Mouse (Mus musculus) hindbrain, embryonic 13.5 days (tissue): ENCODE measurements around the gene Arxes2. TPM values are rescaled to one million over a fixed set of nuclear protein-coding genes. Genes with fewer than 3 reads are reported as not detected.
A peak's percentile ranks its signal among the peaks of the same experiment; 100 is the strongest.
"Not testable (repeated sequence)": the region's sequence is repeated elsewhere in the genome, so short reads cannot be mapped to it uniquely, and the experiment has no call there.

ENCODE experiments used
- ATAC-seq: fragments of 200-750 bp; cut with Nextera tagmentation; 2 replicates; pipeline ENCODE4 v1.8.0; 2017; ENCODE audit warnings: moderate TSS enrichment; ENCODE audit not compliant: low FRiP score
- H3K27ac ChIP-seq: fragments of 300-500 bp; sonication (generic); 2 replicates; pipeline ENCODE4 v1.5.1; 2015; ENCODE audit warnings: inconsistent platforms, mild to moderate bottlenecking, moderate library complexity
- H3K27me3 ChIP-seq: fragments of 300-500 bp; sonication (generic); 2 replicates; pipeline ENCODE4 v1.6.1; 2015; ENCODE audit warnings: mild to moderate bottlenecking, inconsistent platforms
- H3K36me3 ChIP-seq: fragments of 300-500 bp; sonication (generic); 2 replicates; pipeline ENCODE4 v1.6.1; 2015; ENCODE audit warnings: mild to moderate bottlenecking, inconsistent platforms
- H3K4me1 ChIP-seq: fragments of 300-500 bp; sonication (generic); replicated peaks from 2 replicates; pipeline ENCODE4 v1.6.1; 2015; ENCODE audit warnings: inconsistent platforms
- H3K4me2 ChIP-seq: fragments of 300-500 bp; sonication (generic); 2 replicates; pipeline ENCODE4 v1.6.1; 2015; ENCODE audit warnings: inconsistent platforms, mild to moderate bottlenecking, moderate library complexity
- H3K4me3 ChIP-seq: fragments of 300-500 bp; sonication (generic); 2 replicates; pipeline ENCODE4 v1.5.1; 2015; ENCODE audit warnings: mild to moderate bottlenecking, inconsistent platforms
- H3K9ac ChIP-seq: fragments of 300-500 bp; sonication (generic); 2 replicates; pipeline ENCODE4 v1.6.1; 2015; ENCODE audit warnings: mild to moderate bottlenecking, inconsistent platforms
- H3K9me3 ChIP-seq: fragments of 300-500 bp; sonication (generic); 2 replicates; pipeline ENCODE4 v1.6.1; 2016; ENCODE audit warnings: inconsistent platforms
- WGBS: fragments of 180-500 bp; shearing (Covaris S2); methylation state at CpG from one replicate; pipeline ENCODE4 v1.1.7; 2015; 5-methylcytosine and 5-hydroxymethylcytosine counted together
- polyA plus RNA-seq: library from polyadenylated mRNA; unstranded; fragments of >200 nt; fragmentation: Nextera tagmentation; extraction: Ambion mirVana; gene quantifications from 2 replicates; pipeline ENCODE4 v1.2.1, GENCODE M21; 2015

Gene Arxes2
- 228 and 234 TPM in 2 replicates for polyA plus RNA-seq

DNA sequence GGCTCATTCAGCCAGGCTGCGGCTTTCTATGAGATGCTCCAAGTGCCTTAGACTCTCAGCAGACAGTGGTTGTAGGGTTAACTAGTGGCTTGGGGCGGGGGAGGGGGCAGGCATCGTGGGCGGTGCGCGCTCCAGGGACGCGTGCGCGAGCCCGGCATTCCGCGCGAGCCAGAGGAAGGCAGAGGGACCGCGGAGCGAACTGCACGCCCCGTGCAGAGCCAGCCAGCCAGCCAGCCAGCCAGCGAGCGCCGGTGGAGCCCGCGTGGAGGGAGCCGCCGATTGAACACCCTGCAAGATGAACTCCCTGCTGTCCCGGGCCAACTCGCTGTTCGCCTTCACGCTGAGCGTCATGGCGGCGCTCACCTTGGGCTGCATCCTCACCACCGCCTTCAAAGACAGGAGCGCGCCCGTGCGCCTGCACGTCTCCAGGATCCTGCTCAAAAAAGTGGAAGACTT, at the start of gene Arxes2:
Gene Arxes2, plus strand, starts transcription at position 161 of the 456 bp plus-strand sequence.
- 22% methylated on average over 19 of the region's 39 CpGs for WGBS
- peak within 1 kb of the TSS; percentile 46; the same call in 1 of the 2 replicates for H3K9ac ChIP-seq
- ATAC-seq: peak; percentile 96
- not testable (repeated sequence) for H3K36me3 ChIP-seq, H3K4me1 ChIP-seq, H3K27me3 ChIP-seq, H3K27ac ChIP-seq, H3K9me3 ChIP-seq
- peak within 1 kb of the TSS; percentile 40 for H3K4me3 ChIP-seq
- H3K4me2 ChIP-seq: peak within 1 kb of the TSS; percentile 53

- no peak overlapping the region for H3K9ac ChIP-seq
- no peaks in the 10 kb centered on the region for H3K9me3 ChIP-seq
- WGBS: 38% methylated on average over 1 of the region's 1 CpGs
- no peak overlapping the region for H3K4me3 ChIP-seq
- H3K4me1 ChIP-seq: peaks cover 10% of the 10 kb centered on the region; the same call in 1 of the 2 replicates
- H3K27me3 ChIP-seq: no peaks in the 10 kb centered on the region
- H3K36me3 ChIP-seq: no peaks in the 10 kb centered on the region
- H3K4me2 ChIP-seq: no peak overlapping the region
- peak; percentile 69 for ATAC-seq
- H3K27ac ChIP-seq: peak overlapping the region; percentile 72
Measured at GRCm38 (mm10) chrX:135948699-135949437, 44.8 kb upstream of the Arxes2 start.

- H3K36me3 ChIP-seq: no peaks in the 10 kb centered on the region
- WGBS: 68% methylated on average over 1 of the region's 1 CpGs
- no peak overlapping the region for H3K9ac ChIP-seq
- no peaks in the 10 kb centered on the region for H3K9me3 ChIP-seq
- ATAC-seq: peak; percentile 91
- H3K27me3 ChIP-seq: no peaks in the 10 kb centered on the region
- no peak overlapping the region for H3K4me2 ChIP-seq
- H3K4me1 ChIP-seq: peaks cover 9% of the 10 kb centered on the region
- H3K27ac ChIP-seq: peak overlapping the region; percentile 79; the same call in 1 of the 2 replicates
- no peak overlapping the region for H3K4me3 ChIP-seq
Measured at GRCm38 (mm10) chrX:135956988-135957690, 36.5 kb upstream of the Arxes2 start.

DNA sequence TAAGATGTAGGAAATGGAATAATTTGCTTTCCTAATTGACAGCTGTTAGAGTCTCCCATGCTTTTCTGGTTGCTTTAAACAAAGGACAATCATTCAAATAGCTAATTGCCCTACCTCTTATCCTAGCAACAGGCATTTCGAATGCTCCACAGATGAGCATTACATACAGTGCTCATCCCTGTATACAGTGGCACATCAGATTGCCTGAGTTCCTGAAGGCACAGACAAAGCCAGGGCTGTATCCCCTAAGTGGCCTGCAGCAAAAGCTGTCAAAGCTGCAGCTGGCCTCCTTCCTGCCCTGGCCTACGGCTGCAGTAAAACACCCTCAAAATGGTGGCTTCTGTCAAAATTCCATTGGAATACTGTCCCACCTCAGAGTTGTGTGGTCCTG, 35.9 kb upstream of the Arxes2 start:
- no peak overlapping the region for H3K4me2 ChIP-seq
- H3K9ac ChIP-seq: no peak overlapping the region
- H3K9me3 ChIP-seq: no peaks in the 10 kb centered on the region
- no peaks in the 10 kb centered on the region for H3K27me3 ChIP-seq
- peaks cover 10% of the 10 kb centered on the region for H3K4me1 ChIP-seq
- peak; percentile 80; the same call in 1 of the 2 replicates for ATAC-seq
- H3K36me3 ChIP-seq: no peaks in the 10 kb centered on the region
- H3K27ac ChIP-seq: peak overlapping the region; percentile 88
- 46% methylated on average over 2 of the region's 2 CpGs for WGBS
- H3K4me3 ChIP-seq: no peak overlapping the region

- Histone ChIP-seq H3K27me3 (no peaks in the 10 kb centered on the region), H3K9ac (no peak overlapping the region), H3K9me3 (no peaks in the 10 kb centered on the region), H3K4me2 (no peak overlapping the region), H3K4me1 (peaks cover 16% of the 10 kb centered on the region), H3K4me3 (no peak overlapping the region), H3K27ac (peak overlapping the region; percentile 88), H3K36me3 (no peaks in the 10 kb centered on the region)
- no peak for ATAC-seq
- 80% methylated on average over 7 of the region's 7 CpGs for WGBS
Measured at GRCm38 (mm10) chrX:135958589-135959225, 34.9 kb upstream of the Arxes2 start.

GRCm38 (mm10) chrX:135959536-135959935, 34.1 kb upstream of the Arxes2 start:
- WGBS: 91% methylated on average over 4 of the region's 4 CpGs
- no peak overlapping the region for H3K4me2 ChIP-seq
- H3K9ac ChIP-seq: no peak overlapping the region
- H3K27ac ChIP-seq: no peak overlapping the region
- no peaks in the 10 kb centered on the region for H3K9me3 ChIP-seq
- H3K27me3 ChIP-seq: no peaks in the 10 kb centered on the region
- no peak for ATAC-seq
- H3K4me1 ChIP-seq: peaks cover 16% of the 10 kb centered on the region
- no peak overlapping the region for H3K4me3 ChIP-seq
- H3K36me3 ChIP-seq: no peaks in the 10 kb centered on the region

GRCm38 (mm10) chrX:135962342-135962741, 31.3 kb upstream of the Arxes2 start:
- H3K27me3 ChIP-seq: no peaks in the 10 kb centered on the region
- H3K4me2 ChIP-seq: no peak overlapping the region
- no peak overlapping the region for H3K9ac ChIP-seq
- no peaks in the 10 kb centered on the region for H3K36me3 ChIP-seq
- H3K9me3 ChIP-seq: no peaks in the 10 kb centered on the region
- ATAC-seq: no peak; the same call in 1 of the 2 replicates
- no peak overlapping the region for H3K4me3 ChIP-seq
- peaks cover 14% of the 10 kb centered on the region; the same call in 1 of the 2 replicates for H3K4me1 ChIP-seq
- 53% methylated on average over 2 of the region's 2 CpGs for WGBS
- H3K27ac ChIP-seq: peak overlapping the region; percentile 66; the same call in 1 of the 2 replicates

- peak; percentile 79 for ATAC-seq
- no peak overlapping the region for H3K4me3 ChIP-seq
- H3K9ac ChIP-seq: no peak overlapping the region
- 17% methylated on average over 6 of the region's 6 CpGs for WGBS
- peak overlapping the region; percentile 66 for H3K27ac ChIP-seq
- H3K36me3 ChIP-seq: no peaks in the 10 kb centered on the region
- H3K4me2 ChIP-seq: peak overlapping the region; percentile 10; the same call in 1 of the 2 replicates
- no peaks in the 10 kb centered on the region for H3K27me3 ChIP-seq
- H3K4me1 ChIP-seq: peaks cover 8% of the 10 kb centered on the region; the same call in 1 of the 2 replicates
- no peaks in the 10 kb centered on the region for H3K9me3 ChIP-seq
Measured at GRCm38 (mm10) chrX:135963130-135963529, 30.5 kb upstream of the Arxes2 start.

DNA sequence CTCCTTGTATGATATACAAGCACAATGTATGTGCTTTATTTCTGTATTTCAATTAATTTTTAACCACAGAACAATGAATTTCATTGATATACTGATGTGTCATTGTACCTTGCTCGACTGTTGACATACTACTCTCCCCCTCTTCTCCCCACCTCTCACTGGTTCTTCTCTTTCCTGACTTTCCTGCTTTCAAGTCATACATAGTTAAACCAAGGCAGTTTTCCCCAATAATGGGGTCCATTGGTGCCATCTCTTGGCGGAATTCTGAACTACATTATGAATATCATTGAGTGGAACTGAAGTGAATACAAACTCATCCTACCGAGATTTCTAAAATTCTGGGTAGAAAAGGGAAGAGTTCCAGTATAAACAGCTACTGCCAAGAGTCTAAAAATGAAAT, 30.0 kb upstream of the Arxes2 start:
- Histone ChIP-seq H3K27me3 (no peaks in the 10 kb centered on the region), H3K9me3 (no peaks in the 10 kb centered on the region), H3K4me1 (peaks cover 8% of the 10 kb centered on the region; the same call in 1 of the 2 replicates), H3K36me3 (no peaks in the 10 kb centered on the region), H3K27ac (peak overlapping the region; percentile 66; the same call in 1 of the 2 replicates), H3K4me2 (peak overlapping the region; percentile 10; the same call in 1 of the 2 replicates), H3K9ac (no peak overlapping the region), H3K4me3 (no peak overlapping the region)
- ATAC-seq: peak; percentile 84
- 10% methylated on average over 3 of the region's 3 CpGs for WGBS

DNA sequence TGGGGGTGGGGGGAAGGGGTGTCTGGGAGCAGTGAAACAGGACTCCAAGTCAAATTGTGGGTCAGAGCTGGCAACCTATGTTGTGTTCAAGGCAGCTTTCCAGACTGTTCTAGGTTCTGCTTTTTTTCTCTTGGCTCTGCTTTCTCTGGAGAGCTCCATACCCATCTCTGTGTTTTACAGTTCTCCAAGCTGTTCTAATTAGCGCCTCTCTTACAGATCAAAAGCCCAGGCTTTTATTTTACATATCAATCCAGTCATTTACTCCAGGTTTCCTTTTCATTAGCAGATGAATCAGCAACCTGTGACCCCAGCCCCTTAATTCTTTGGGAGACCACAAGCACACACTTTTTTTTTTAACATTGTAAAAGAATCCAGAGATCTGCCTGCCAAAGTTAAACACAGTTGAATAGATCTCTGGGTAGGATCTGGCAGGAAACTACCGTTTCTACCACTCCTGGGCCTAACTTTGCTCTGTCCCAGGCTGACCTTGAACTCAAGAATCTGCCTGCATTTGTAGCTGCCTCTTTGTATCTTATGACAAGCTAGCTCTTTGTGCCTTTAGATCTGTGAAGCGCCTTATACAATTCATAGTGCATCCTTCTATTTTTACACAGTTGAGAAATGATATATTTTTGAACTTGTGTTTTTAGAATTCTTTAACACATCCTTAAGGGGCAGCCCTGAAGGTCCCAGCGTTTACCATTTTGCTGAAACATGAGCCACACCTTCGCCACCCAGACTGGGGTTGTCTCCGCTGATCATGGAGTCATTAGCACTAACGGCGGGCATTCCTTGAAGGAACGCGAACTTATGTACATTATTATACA, 19.8 kb upstream of the Arxes2 start:
- no peaks in the 10 kb centered on the region for H3K27me3 ChIP-seq
- H3K4me1 ChIP-seq: no peaks in the 10 kb centered on the region
- no peak overlapping the region for H3K27ac ChIP-seq
- no peak overlapping the region for H3K4me2 ChIP-seq
- no peak for ATAC-seq
- H3K9ac ChIP-seq: no peak overlapping the region
- no peaks in the 10 kb centered on the region for H3K36me3 ChIP-seq
- 67% methylated on average over 10 of the region's 10 CpGs for WGBS
- no peak overlapping the region for H3K4me3 ChIP-seq
- H3K9me3 ChIP-seq: no peaks in the 10 kb centered on the region; the same call in 1 of the 2 replicates

GRCm38 (mm10) chrX:135974424-135975225, 19.0 kb upstream of the Arxes2 start:
- Histone ChIP-seq H3K9me3 (no peaks in the 10 kb centered on the region; the same call in 1 of the 2 replicates), H3K4me1 (no peaks in the 10 kb centered on the region), H3K36me3 (no peaks in the 10 kb centered on the region), H3K27ac (no peak overlapping the region), H3K9ac (no peak overlapping the region), H3K4me2 (peak overlapping the region; percentile 39), H3K27me3 (no peaks in the 10 kb centered on the region), H3K4me3 (no peak overlapping the region)
- peak; percentile 80 for ATAC-seq
- WGBS: 53% methylated on average over 20 of the region's 20 CpGs
